Mouse (Mus musculus) gastrocnemius, postnatal 36 days (tissue): Measurements from ENCODE around the gene Kif26b. TPM values are rescaled to one million over a fixed set of nuclear protein-coding genes. Genes with fewer than 3 reads are reported as not detected.

Source experiments
- DNase-seq, 2 experiments: peaks; one replicate each; pipeline ENCODE4 v3.0.0; 2022
- intact Hi-C: fragments of 180-260 bp; cut with DNase I; formaldehyde crosslinking; loops from one replicate; pipeline ENCODE4 v1.15.1; 2025
- total RNA-seq, 2 experiments: library from RNA; stranded (reverse); gene quantifications; 2 replicates each; pipeline ENCODE4 v1.2.3; 2021

Kif26b gene
- total RNA-seq, 2 experiments from 2014 or later, result 1.7 to 2.8 TPM

- intact Hi-C loops, result no loop called here
- no peak for DNase-seq
These were observed 56.6 kb downstream of the Kif26b start for GRCm38 (mm10) chr1:178585366-178586020.

GRCm38 (mm10) chr1:178590229-178591171 is 61.6 kb downstream of the Kif26b start:
- intact Hi-C loops, result no loop called here
- DNase-seq, result no peak

- intact Hi-C loops, result no loop called here
- DNase-seq, result no peak
These were observed 68.2 kb downstream of the Kif26b start for GRCm38 (mm10) chr1:178597113-178597512.

- intact Hi-C loops, result no loop called here
- DNase-seq, result no peak
These were observed 68.8 kb downstream of the Kif26b start for GRCm38 (mm10) chr1:178597757-178598156.

- DNase-seq, result no peak
- intact Hi-C loops, result no loop called here
These were observed 72.1 kb downstream of the Kif26b start for GRCm38 (mm10) chr1:178600851-178601569.

- no peak for DNase-seq
- intact Hi-C loops, result no loop called here
These were observed 80.3 kb downstream of the Kif26b start for GRCm38 (mm10) chr1:178609151-178609775.

- intact Hi-C loops, result no loop called here
- DNase-seq, result no peak
These were observed 82.6 kb downstream of the Kif26b start for GRCm38 (mm10) chr1:178611512-178611911.

GRCm38 (mm10) chr1:178621301-178621700 is 92.4 kb downstream of the Kif26b start:
- intact Hi-C loops, result no loop called here

GRCm38 (mm10) chr1:178623889-178624288 is 95.0 kb downstream of the Kif26b start:
- DNase-seq, result no peak
- intact Hi-C loops, result no loop called here

More at GRCm38 (mm10) chr1:178621301-178621700, 92.4 kb downstream of the Kif26b start:
- DNase-seq, result no peak

GRCm38 (mm10) chr1:178626961-178627381 is 98.0 kb downstream of the Kif26b start:
- no peak for DNase-seq

GRCm38 (mm10) chr1:178630042-178630441 is 101.1 kb downstream of the Kif26b start:
- intact Hi-C loops, result no loop called here
- DNase-seq, result no peak

More at GRCm38 (mm10) chr1:178626961-178627381, 98.0 kb downstream of the Kif26b start:
- intact Hi-C loops, result no loop called here

GRCm38 (mm10) chr1:178631863-178632262 is 102.9 kb downstream of the Kif26b start:
- DNase-seq, result no peak

GRCm38 (mm10) chr1:178634359-178635085 is 105.6 kb downstream of the Kif26b start:
- no peak for DNase-seq
- intact Hi-C loops, result no loop called here

More at GRCm38 (mm10) chr1:178631863-178632262, 102.9 kb downstream of the Kif26b start:
- intact Hi-C loops, result no loop called here

- intact Hi-C loops, result no loop called here
- DNase-seq, result no peak
These were observed 106.5 kb downstream of the Kif26b start for GRCm38 (mm10) chr1:178635470-178635869.

- DNase-seq, result no peak
- intact Hi-C loops, result no loop called here
These were observed 108.4 kb downstream of the Kif26b start for GRCm38 (mm10) chr1:178637293-178637692.

GRCm38 (mm10) chr1:178639951-178640350 is 111.0 kb downstream of the Kif26b start:
- intact Hi-C loops, result no loop called here
- DNase-seq, result no peak

- intact Hi-C loops, result no loop called here
- no peak for DNase-seq
These were observed 112.0 kb downstream of the Kif26b start for GRCm38 (mm10) chr1:178640719-178641455.

GRCm38 (mm10) chr1:178641788-178642187 is 112.9 kb downstream of the Kif26b start:
- no peak for DNase-seq
- intact Hi-C loops, result no loop called here

- DNase-seq, result no peak
- intact Hi-C loops, result no loop called here
These were observed 116.0 kb downstream of the Kif26b start for GRCm38 (mm10) chr1:178644954-178645353.
